Mouse (Mus musculus) bone marrow, adult 2 months (tissue): ENCODE measurements at regions not wholly inside any gene's neighbourhood (a gene's known extent, or its start where the extent isn't known, plus 50 kb on each side); places are given as distances from the start of the nearest gene placed in this dataset.

ENCODE experiments used
- CTCF ChIP-seq: fragments of 200-500 bp; IDR thresholded peaks from 2 replicates; pipeline ENCODE4 v1.5.1; 2011; ENCODE audit warnings: low read length, control low read depth; ENCODE audit not compliant: control insufficient read depth, insufficient read depth
- POLR2A ChIP-seq: fragments of 200-500 bp; IDR thresholded peaks from 2 replicates; pipeline ENCODE4 v1.6.1; 2011; ENCODE audit warnings: low read depth, mild to moderate bottlenecking, control low read depth, low read length, borderline replicate concordance; ENCODE audit not compliant: control insufficient read depth

GRCm38 (mm10) chr12:25251411-25252171, 154.7 kb upstream of the Id2 start:
- no peak for TF ChIP-seq CTCF
- TF ChIP-seq POLR2A, result no peak
